Mouse (Mus musculus): Measurements from ENCODE around the gene Atp9a.

Gene Atp9a

DNA sequence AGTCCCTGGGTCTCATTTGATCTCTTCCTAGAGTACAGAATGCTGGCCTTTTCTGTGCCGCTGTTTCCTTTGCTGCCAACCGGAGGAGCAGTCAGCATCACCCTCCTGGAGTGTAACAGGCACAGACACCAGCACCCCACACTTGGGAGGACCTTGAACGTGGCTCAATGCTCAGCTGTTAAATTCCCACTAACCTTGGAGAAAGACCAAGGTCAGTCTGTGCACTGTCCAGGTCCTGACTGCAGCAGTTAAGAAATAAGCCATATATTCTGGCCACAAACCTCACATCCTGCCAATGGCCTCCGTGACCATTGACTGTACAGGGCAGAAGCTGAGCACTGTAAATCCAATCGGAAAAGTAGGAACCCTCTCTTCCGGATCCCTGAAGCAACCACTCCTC is 148.5 kb downstream of the Atp9a start:
- peak in 1 of 2 experiments; percentile 27 for DNase-seq

DNA sequence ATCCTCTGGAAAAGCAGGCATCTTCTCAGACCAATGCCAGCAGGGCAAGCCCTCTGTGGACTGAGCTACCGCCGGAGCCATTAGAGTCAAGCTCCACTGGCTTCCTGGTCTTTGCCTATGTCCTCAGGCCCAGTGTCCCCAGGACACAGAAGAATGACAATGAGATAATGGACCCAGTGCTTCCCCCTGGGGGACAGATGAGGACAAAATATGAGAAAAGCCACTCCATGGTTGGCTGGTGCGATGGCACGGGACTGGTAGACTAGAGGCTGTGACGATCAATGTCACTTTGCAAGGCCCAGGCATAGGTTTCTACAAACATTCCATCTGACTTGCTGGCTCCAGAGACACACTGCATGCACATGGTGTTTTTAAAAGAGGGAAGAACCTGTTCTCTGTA is 149.2 kb downstream of the Atp9a start:
- no peak for DNase-seq

DNA sequence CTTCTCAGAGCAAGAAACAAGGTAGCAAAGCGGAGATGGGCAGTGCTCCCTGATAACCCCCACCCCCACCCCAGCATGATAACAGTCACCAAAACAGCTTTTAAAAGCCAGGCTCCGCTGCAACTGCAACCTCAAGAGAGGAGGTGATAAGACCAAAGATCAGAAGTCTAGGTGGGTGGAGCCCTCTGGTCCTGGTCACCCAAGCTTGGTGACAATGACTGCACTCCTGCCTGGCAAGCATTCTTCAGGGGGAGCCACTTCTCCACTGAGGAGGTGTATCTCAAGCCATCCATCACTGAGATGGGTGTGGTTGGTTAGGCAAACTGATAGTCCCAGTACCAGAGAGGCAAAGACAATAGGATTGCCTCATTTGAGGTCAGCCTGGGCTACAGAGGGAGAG is 151.1 kb downstream of the Atp9a start:
- no peak for DNase-seq

DNA sequence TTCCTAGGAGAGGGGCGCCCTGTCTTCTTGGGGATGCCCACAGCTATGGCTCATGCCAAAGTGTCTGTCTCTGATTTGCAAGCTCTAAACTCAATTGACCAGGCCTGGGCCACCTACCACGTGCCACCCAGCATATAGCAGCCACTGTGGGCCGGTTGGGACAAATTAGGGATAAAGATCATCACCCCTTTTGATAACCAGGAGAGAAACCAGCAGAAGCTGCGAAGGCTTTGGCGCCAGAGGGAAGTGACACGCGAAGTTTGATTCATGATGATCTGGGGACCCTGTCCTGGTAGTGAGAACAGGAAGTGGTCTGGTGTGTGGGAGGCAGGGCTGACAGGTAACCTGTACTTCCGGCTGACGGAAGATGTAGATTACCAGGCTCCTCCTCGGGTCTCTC is 151.7 kb downstream of the Atp9a start:
- DNase-seq = no peak

DNA sequence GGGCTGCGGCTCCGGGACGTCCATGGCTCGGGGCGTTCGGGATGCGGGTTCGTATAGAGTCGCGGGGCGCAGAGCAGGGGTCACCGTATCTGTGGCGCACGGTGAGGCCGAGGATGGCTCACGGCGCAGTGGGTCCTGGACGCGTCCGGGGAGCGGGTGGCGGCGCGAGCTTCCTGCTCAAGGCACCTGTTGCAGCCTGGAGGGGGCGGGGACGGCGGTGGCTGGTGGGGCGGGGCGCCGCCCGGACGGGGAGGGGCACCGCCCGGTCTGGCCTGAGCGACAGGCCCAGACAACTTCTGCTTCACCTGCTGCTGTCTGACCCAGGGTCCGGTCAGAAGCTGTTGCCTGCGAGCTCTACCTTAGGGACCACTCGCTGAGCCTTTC is 152.0 kb downstream of the Atp9a start:
- peak; percentile 41 to 52 for DNase-seq

DNA sequence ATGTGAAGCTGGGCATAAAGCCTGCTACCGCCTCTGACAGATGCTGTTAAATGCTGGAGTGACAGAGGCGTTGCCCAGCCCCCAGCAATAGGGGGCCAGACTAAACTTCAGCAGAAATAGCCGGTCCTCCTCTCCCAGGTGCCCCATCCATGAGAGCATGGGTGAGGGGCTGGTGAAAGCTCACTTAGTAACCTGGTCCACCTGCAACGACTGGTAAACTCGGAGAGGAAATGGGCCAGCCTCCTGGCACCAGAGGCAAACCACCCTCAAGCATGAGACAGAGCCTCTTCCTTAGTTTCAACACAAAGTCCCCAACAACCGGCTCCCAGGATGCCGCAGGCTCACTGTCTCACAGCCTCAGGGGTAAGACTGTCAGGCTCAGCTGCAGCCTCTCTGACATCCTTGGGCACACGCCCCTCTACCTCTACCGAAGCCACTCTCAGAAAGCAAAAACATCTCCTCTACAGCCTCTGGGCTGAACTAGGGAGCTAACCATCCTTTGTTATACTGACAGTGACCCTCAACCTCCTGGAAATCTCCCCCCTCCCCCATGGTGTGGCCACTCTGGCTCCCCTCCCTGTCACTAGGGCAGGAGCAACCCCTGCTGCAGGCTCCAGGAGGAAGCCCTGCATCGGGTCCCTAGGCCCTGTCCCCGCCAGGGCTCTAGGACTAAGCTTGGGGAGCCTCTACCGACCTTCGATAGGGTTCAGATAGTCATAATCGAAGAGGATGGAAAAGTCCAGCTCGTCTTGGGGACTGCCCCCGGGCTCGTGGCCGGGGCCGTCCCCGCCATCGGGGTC is 152.6 kb downstream of the Atp9a start:
- DNase-seq = no peak

DNA sequence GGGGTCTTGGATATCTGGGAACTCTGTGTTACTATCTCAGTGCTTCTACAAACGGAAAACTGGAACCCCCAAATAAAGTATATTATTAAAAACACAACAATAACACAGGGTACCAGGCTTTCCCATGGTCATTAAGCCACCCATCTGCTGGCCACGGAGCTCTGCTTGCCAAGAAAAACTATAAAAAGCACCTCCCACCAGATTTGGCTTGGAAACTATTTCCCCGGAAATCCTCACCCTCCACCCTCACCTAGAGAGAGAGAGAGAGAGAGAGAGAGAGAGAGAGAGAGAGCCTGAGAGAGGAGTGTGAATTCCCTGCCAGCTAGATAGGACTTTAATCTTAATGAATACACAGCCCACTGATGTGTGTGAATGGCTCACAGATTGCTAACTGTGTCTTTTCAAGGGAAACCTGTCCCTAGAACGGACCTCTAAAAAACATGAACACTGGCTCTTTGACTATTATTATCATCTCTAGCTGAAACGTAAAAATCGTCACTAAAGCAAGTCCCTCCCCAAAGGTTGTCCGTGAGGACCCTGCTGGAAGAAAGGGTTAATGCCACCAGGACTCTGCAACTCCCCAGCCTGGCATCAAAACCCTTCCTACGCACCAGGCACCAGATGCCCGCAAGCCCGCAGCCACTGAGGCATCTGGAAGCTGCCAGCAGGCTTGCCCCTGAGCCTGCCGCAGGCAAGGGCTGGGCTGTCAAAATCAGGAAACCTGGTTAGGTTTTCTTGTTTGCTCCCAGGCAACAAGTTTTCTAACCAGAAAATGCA is 153.4 kb downstream of the Atp9a start:
- DNase-seq = no peak

DNA sequence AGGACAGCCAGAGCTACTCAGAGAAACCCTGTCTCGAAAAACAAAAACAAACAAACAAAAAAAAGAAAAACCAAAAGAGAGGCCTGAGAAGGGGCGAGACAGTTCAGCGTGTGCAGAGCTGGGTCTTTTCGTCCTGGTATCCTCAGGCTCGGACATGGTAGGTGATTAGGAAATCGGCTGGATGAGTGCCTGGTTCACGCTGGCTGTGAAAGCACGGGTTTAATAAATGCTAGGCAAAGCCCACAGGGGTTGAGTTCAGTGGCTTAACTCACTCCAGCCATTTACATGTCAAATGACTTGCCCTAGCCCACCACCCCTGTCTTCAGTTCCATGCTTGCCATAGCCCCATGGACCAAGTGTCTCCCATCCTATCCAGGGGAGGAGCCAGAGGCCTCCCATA is 155.1 kb downstream of the Atp9a start:
- peak; percentile 47 to 49 for DNase-seq

DNA sequence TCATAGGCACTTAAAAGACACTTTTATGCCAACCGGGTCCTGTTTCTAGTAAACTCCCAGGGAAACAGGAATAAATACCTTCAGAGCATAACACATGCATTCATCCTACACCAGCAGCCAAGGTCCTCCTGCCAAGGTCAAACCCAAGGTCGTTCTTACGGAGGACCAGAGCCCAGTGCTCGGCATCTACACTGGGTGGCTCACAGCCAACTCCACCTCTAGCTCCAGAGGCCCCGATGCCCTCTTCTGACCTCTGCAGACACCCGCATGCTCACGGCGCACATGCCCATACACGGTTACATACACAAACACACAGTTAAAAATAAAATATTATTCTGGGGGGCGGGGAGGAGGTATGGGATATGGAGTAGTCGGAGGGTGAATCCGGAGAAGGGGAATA is 155.7 kb downstream of the Atp9a start:
- peak in 1 of 2 experiments; percentile 49 for DNase-seq

DNA sequence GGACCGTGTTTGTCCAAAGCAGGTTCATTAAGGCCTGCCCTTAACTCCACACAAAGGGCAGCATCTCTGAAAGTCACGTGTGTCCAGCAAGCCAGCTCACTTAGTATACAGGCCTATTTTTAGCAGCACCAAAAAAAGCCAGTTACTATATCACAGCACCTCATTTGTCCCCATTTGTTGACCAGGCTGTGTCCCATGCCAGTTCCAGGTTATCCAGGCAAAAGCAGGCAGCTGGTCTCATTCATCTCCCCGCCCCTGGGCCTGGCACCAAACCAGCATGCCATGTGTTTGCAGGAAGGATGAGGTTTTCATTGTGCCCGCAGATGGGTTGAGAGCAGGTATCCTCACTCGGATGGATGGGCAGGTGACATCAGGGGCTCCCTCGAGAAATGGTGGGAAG is 157.4 kb downstream of the Atp9a start:
- peak in 1 of 2 experiments; percentile 53 for DNase-seq

Measured in kidney, adult 8-10 months (tissue).